Mouse (Mus musculus): ENCODE results near the gene Ces3b.

Gene Ces3b

DNA sequence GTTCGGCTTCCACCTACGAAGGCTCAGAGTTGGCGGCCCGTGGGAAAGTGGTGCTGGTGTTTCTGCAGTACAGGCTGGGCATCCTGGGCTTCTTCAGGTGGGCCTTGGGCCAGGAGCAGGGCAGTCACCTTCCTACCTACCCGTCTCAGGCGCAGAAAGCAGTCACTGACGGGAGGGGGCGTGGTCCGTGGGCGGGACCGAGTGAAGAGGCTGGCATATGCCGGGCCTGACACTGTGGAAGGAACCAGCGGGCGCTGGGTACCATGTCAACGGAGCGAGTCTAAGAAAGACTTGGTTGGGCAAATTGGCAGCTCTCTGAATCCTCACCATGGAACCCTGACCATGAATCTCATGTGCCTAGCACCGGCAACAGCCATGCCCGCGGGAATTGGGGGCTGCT, 58.8 kb downstream of the Ces3b start:
- DNase-seq (ENCODE audit: low spot score in 2 of 2): no peak

Data from right cerebral cortex, postnatal 10 days (tissue).